Mouse (Mus musculus) layer of hippocampus, adult 6 months (tissue): Measurements from ENCODE around the gene Gm3488. TPM values are rescaled to one million over a fixed set of nuclear protein-coding genes. Genes with fewer than 3 reads are reported as not detected.

Experiments used
- long read RNA-seq, 2 experiments: library from polyadenylated mRNA; unstranded; transcript quantifications; one replicate each; pipeline ENCODE4 v2.0.0; 2019 to 2020
- polyA plus RNA-seq: library from polyadenylated mRNA; unstranded; fragments of <200 nt; fragmentation: Nextera tagmentation; gene quantifications from 2 replicates; pipeline ENCODE4 v1.2.3, GENCODE M21; 2021

The Gm3488 gene
- polyA plus RNA-seq, result 0.87 and 1.2 TPM in 2 replicates
- long read RNA-seq, experiment 1, partial matches to known transcripts, result 0 of 3 reads
- long read RNA-seq, experiment 1, other reads (novel, unspliced or antisense), result 3 of 3 reads
- long read RNA-seq, experiment 2, partial matches to known transcripts, result 0 of 4 reads
- long read RNA-seq, experiment 2, other reads (novel, unspliced or antisense), result 4 of 4 reads

DNA sequence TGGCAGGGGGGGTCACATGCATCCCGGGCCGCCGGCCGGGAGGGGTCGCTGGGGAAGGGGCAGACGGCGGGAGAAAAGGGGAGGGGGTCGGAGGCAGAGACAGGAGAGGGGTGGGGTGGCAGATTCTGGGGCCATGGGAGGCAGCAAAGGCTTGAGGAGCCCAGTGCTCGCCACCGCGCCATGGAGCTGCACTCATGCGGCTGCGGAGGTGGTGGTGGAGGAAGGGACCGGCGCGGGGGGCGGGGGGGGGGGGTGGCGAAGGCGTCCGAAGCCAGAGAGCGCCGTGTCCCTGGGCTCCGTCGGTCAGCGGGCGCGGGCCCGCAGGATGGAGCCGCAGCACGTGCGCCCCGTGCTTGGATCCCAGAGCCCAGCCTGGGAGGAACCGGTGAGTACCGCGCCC, at the start of gene Gm3488:
Gene Gm3488, plus strand, starts transcription at position 301 of the 400 bp plus-strand sequence.

GRCm38 (mm10) chr14:5455367-5455766, 46.1 kb upstream of the Gm3488 start, which contains the start of gene Gm3194:
Gm3194 (minus strand) TSS chr14:5455467.

GRCm38 (mm10) chr14:5477730-5478129, 23.7 kb upstream of the Gm3488 start, which contains the start of gene Gm8246:
Gm8246 (minus strand) TSS chr14:5477830.

GRCm38 (mm10) chr14:5483907-5484306, 17.6 kb upstream of the Gm3488 start, which contains the start of gene Gm3187:
Gm3187 (plus strand) TSS chr14:5484207.

GRCm38 (mm10) chr14:5538196-5538595, 36.7 kb downstream of the Gm3488 start, which contains the start of gene Gm3532:
Gm3532 (plus strand) TSS chr14:5538496.

Other genes starting within 250 kb of the Gm3488 start
- not detected in 2 replicates for gene Gm3526, start 241.1 kb upstream of the Gm3488 start, polyA plus RNA-seq
- not detected in 2 replicates for gene Gm3542, start 166.7 kb upstream of the Gm3488 start, polyA plus RNA-seq
- 0.16 and 0.24 TPM in 2 replicates for gene Gm3500, start 112.6 kb upstream of the Gm3488 start, polyA plus RNA-seq
- 0.48 and 0.63 TPM in 2 replicates for gene Gm3194, start 46.2 kb upstream of the Gm3488 start, polyA plus RNA-seq
- not detected in 2 replicates for gene Gm8246, start 23.8 kb upstream of the Gm3488 start, polyA plus RNA-seq
- not detected in 2 replicates for gene Gm3187, start 17.5 kb upstream of the Gm3488 start, polyA plus RNA-seq
- gene Gm3532, start 36.8 kb downstream of the Gm3488 start, polyA plus RNA-seq, result 0.11 TPM in 1 of 2 replicates, not detected in the other
- not detected in 2 replicates for gene Gm8265, start 131.4 kb downstream of the Gm3488 start, polyA plus RNA-seq
- gene Gm9603, start 185.8 kb downstream of the Gm3488 start, polyA plus RNA-seq, result not detected in 2 replicates
- gene Gm3373, start 239.9 kb downstream of the Gm3488 start, polyA plus RNA-seq, result not detected in 2 replicates